Mouse (Mus musculus) small intestine, adult 2 months (tissue): ENCODE measurements around the gene Pacrg.

Experiments
- CTCF ChIP-seq: fragments of 200-500 bp; IDR thresholded peaks from 2 replicates; pipeline ENCODE4 v1.5.1; 2012; ENCODE audit warnings: low read depth, mild to moderate bottlenecking, control low read depth, inconsistent platforms, low read length, moderate library complexity, mixed read lengths; ENCODE audit not compliant: insufficient replicate concordance, insufficient read length; ENCODE audit errors: extremely low read depth
- POLR2A ChIP-seq: fragments of 200-500 bp; IDR thresholded peaks from 2 replicates; pipeline ENCODE4 v1.6.1; 2012; ENCODE audit warnings: low read depth, mild to moderate bottlenecking, control low read depth, inconsistent platforms, low read length, moderate library complexity

DNA sequence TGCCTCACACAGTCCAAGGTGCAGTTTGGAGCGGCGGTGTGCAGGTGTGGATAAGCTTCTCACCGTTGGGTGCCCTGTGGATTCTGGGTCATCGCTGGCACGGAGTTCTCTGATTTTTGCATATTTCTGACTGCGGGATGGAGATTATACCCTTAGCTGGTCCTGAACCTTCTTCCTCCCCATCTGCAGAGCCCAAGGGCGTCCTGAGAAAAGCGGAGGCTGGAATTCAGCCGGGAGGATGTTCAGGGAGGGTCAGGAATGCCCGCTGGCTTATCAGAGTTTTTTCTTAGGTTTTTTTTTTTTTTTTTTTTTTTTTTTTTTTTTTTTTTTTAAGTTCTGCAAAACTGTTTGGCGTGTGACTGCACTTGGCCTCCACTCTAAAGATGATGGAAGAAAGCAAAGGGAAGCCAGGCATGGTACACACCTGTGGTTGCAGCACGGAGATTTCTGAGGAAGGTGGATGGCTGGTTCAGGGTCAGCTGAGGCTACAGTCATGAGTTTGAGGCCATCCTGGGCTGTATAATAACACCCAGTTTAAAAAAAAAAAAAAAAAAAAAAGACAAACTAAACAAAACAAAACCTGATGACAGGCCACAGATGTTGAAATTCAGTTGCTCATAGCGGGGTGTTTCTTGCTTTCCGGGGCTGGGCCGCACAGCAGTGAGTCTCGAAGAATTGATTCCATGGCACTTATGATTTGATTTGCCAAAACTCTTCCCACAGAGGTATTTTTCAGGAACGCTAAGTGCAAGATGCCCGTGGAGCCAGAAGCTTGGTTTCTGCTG, 467.9 kb downstream of the Pacrg start:
- TF ChIP-seq POLR2A (no peak), CTCF (no peak)
